Mouse (Mus musculus) spleen, adult 2 months (tissue): Measurements from ENCODE around the gene Rapgef2. TPM values are rescaled to one million over a fixed set of nuclear protein-coding genes. Genes with fewer than 3 reads are reported as not detected.
A peak's percentile ranks its signal among the peaks of the same experiment; 100 is the strongest.
"Not testable (repeated sequence)": the region's sequence is repeated elsewhere in the genome, so short reads cannot be mapped to it uniquely, and the experiment has no call there.

Experiments
- DNase-seq, 2 experiments: peaks; one replicate each; pipeline versions ENCODE4 v3.0.0 to v3.0.0-alpha.2; 2012 to 2021; ENCODE audit warnings: low spot score in 2 of 2, low read depth in 1 of 2
- H3K27ac ChIP-seq: fragments of 200-500 bp; 2 replicates; pipeline ENCODE4 v1.5.1; 2012; ENCODE audit warnings: low read length, inconsistent platforms; ENCODE audit not compliant: insufficient read depth
- H3K27me3 ChIP-seq: fragments of 200-500 bp; 2 replicates; pipeline ENCODE4 v1.6.1; 2012; ENCODE audit warnings: mild to moderate bottlenecking, moderate library complexity, low read length, inconsistent platforms; ENCODE audit not compliant: control insufficient read depth, insufficient read depth
- H3K36me3 ChIP-seq: fragments of 200-500 bp; 2 replicates; pipeline ENCODE4 v1.6.1; 2012; ENCODE audit warnings: mild to moderate bottlenecking, low read length, inconsistent platforms; ENCODE audit not compliant: control insufficient read depth, insufficient read depth
- H3K4me1 ChIP-seq: fragments of 200-500 bp; 2 replicates; pipeline ENCODE4 v1.6.1; 2011; ENCODE audit warnings: inconsistent platforms; ENCODE audit not compliant: control insufficient read depth, insufficient read depth, insufficient read length
- H3K4me3 ChIP-seq: fragments of 200-500 bp; 2 replicates; pipeline ENCODE4 v1.5.1; 2011; ENCODE audit warnings: mild to moderate bottlenecking, inconsistent platforms; ENCODE audit not compliant: insufficient read depth, insufficient read length; ENCODE audit errors: extremely low read depth
- CTCF ChIP-seq: fragments of 200-500 bp; IDR thresholded peaks from 2 replicates; pipeline ENCODE4 v1.5.1; 2011; ENCODE audit warnings: mild to moderate bottlenecking, inconsistent platforms; ENCODE audit not compliant: insufficient read depth, insufficient read length, insufficient replicate concordance; ENCODE audit errors: extremely low read depth
- POLR2A ChIP-seq: fragments of 200-500 bp; IDR thresholded peaks from 2 replicates; pipeline ENCODE4 v1.6.1; 2011; ENCODE audit warnings: low read depth, low read length, inconsistent platforms
- WGBS: fragments of 180-500 bp; shearing (Covaris S2); methylation state at CpG from one replicate; pipeline ENCODE4 v1.1.7; 2018; 5-methylcytosine and 5-hydroxymethylcytosine counted together
- polyA plus RNA-seq: library from polyadenylated mRNA; depleted of rRNA; stranded (reverse); fragments of >200 nt; gene quantifications from 2 replicates; pipeline ENCODE4 v1.2.3, GENCODE M21; 2012

Rapgef2 gene
- polyA plus RNA-seq, 1 experiment = 4.9 TPM

- Histone ChIP-seq H3K4me1 (peaks cover 7% of the 10 kb centered on the region; the same call in 1 of the 2 replicates), H3K27ac (peak overlapping the region; percentile 71), H3K36me3 (no peaks in the 10 kb centered on the region), H3K4me3 (no peak overlapping the region), H3K27me3 (no peaks in the 10 kb centered on the region)
- WGBS = 59% methylated on average over 9 of the region's 9 CpGs
- TF ChIP-seq CTCF (no peak), POLR2A (peak; percentile 4; the same call in 1 of the 2 replicates)
- peak; percentile 50 to 85 for DNase-seq
Observed at GRCm38 (mm10) chr3:79237619-79238342, 48.5 kb downstream of the Rapgef2 start.

DNA sequence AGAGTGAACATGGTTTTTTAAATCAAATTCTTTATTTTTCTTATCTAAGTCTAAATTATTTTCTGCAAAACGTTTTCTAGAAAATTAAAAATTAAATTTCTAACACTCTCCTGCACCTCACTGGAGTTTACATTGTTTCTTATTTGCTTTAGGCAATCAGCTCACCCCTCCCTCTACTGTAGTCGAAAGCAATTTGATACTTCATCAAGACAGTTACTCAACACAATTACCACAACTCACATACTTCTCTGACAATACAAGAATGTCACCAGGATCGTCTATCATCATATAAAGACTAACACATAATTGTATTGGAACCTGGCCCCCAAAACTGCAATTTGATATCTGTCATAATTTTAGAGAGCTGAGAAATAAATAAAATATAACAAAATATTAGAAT lies 51.8 kb downstream of the Rapgef2 start:
- WGBS = 69% methylated on average over 3 of the region's 3 CpGs
- Histone ChIP-seq H3K4me3 (no peak overlapping the region), H3K27me3 (no peaks in the 10 kb centered on the region), H3K27ac (no peak overlapping the region), H3K4me1 (peaks cover 7% of the 10 kb centered on the region; the same call in 1 of the 2 replicates), H3K36me3 (no peaks in the 10 kb centered on the region)
- TF ChIP-seq POLR2A (no peak), CTCF (no peak)
- no peak for DNase-seq

GRCm38 (mm10) chr3:79233478-79234415 lies 52.6 kb downstream of the Rapgef2 start:
- Histone ChIP-seq H3K27me3 (no peaks in the 10 kb centered on the region), H3K27ac (no peak overlapping the region), H3K4me1 (peaks cover 5% of the 10 kb centered on the region; the same call in 1 of the 2 replicates), H3K36me3 (no peaks in the 10 kb centered on the region), H3K4me3 (no peak overlapping the region)
- DNase-seq = no peak
- WGBS = 55% methylated on average over 13 of the region's 13 CpGs
- TF ChIP-seq CTCF (no peak), POLR2A (no peak)

GRCm38 (mm10) chr3:79230718-79231117 lies 55.6 kb downstream of the Rapgef2 start:
- no peaks in the 10 kb centered on the region for H3K36me3 ChIP-seq
- H3K27me3 ChIP-seq = no peaks in the 10 kb centered on the region
- no peak for DNase-seq
- WGBS = 70% methylated on average over 4 of the region's 4 CpGs
- no peak overlapping the region for H3K27ac ChIP-seq
- no peak overlapping the region for H3K4me3 ChIP-seq
- H3K4me1 ChIP-seq = no peaks in the 10 kb centered on the region; the same call in 1 of the 2 replicates
- no peak for TF ChIP-seq CTCF
- no peak for TF ChIP-seq POLR2A

GRCm38 (mm10) chr3:79229546-79229945 lies 56.8 kb downstream of the Rapgef2 start:
- Histone ChIP-seq H3K4me1 (no peaks in the 10 kb centered on the region; the same call in 1 of the 2 replicates), H3K27ac (no peak overlapping the region), H3K4me3 (no peak overlapping the region), H3K27me3 (no peaks in the 10 kb centered on the region), H3K36me3 (no peaks in the 10 kb centered on the region)
- TF ChIP-seq CTCF = no peak
- no peak for TF ChIP-seq POLR2A
- 54% methylated on average over 6 of the region's 6 CpGs for WGBS
- no peak for DNase-seq

DNA sequence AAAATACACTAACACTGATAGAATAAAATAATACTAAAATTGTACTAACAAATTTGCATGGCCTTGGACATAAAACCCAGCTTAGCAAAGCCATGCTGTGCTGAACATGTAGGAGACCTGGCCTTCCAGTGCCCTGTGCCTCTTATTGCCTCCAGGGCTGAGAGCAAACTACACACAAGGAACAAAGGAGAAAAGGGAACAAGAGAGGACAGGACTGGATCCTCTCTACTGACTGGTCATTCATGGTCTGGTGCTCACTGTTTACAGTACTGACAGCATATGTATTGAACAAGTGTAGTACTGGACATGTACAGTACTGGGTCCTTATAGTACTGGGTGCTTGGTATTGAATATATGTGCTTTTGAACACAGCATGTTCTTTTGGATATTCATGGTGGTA lies 58.0 kb downstream of the Rapgef2 start:
- TF ChIP-seq CTCF (no peak), POLR2A (no peak)
- no peak overlapping the region for H3K27ac ChIP-seq

GRCm38 (mm10) chr3:79227356-79228088 lies 58.8 kb downstream of the Rapgef2 start:
- H3K4me3 ChIP-seq = no peak overlapping the region
- H3K36me3 ChIP-seq = no peaks in the 10 kb centered on the region
- TF ChIP-seq CTCF = no peak
- no peak for TF ChIP-seq POLR2A
- DNase-seq = peak in 1 of 2 experiments; percentile 40
- WGBS = 61% methylated on average over 17 of the region's 17 CpGs
- H3K27ac ChIP-seq = no peak overlapping the region
- H3K27me3 ChIP-seq = no peaks in the 10 kb centered on the region
- H3K4me1 ChIP-seq = no peaks in the 10 kb centered on the region; the same call in 1 of the 2 replicates

More for the DNA sequence above, 58.0 kb downstream of the Rapgef2 start:
- Histone ChIP-seq H3K36me3 (no peaks in the 10 kb centered on the region), H3K4me3 (no peak overlapping the region), H3K4me1 (no peaks in the 10 kb centered on the region; the same call in 1 of the 2 replicates), H3K27me3 (no peaks in the 10 kb centered on the region)
- DNase-seq = no peak

DNA sequence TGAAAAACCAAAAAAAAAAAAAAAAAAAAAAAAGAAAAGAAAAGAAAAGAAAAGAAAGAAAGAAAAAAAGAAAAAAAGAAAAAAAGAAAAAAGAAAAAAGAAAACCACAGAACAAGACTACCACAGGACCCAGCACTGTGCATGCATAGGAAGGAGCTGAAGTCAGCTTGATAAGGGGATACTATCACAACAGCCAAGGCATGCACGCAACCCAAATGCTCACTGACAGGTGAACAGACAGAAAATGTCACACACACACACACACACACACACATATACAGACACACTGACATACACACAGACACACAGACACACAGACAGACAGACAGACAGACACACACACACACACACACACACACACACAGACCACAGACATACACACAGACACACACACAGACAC lies 59.5 kb downstream of the Rapgef2 start:
- not testable (repeated sequence) for H3K4me1 ChIP-seq

More for the DNA sequence above, 59.5 kb downstream of the Rapgef2 start:
- not testable (repeated sequence) for H3K27me3 ChIP-seq, DNase-seq, H3K4me3 ChIP-seq, H3K36me3 ChIP-seq, H3K27ac ChIP-seq
- WGBS = 61% methylated on average over 1 of the region's 1 CpGs
